Mouse (Mus musculus): ENCODE measurements around the gene Kcnj14. TPM values are rescaled to one million over a fixed set of nuclear protein-coding genes. Genes with fewer than 3 reads are reported as not detected.

Kcnj14 gene
- 1.2 and 1.3 TPM in 2 replicates for polyA plus RNA-seq (2012; rRNA removed)

GRCm38 (mm10) chr7:45824598-45824997, at the start of gene Kcnj14:
Gene Kcnj14, minus strand, starts transcription at chr7:45824782.

DNA sequence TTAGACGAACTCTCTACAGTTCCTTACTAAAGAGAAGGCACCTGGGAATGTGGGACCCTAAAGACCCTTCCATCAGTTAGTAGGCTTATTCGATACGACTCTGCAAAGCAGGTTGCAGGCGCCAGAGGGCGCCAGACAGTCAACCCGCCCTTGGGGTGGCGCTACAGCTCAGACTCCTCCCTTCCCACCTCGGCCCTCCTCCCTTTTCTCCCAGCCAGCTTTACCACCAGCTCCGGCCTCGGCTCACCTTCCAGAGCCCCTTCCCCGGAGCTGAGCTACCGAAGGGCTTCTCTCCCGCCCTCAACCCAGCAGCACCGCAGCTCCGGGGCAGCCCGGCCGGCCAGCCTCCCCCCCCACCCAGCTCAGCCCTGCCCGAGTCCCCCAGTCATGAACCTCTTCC, 48.0 kb upstream of the Kcnj14 start, which contains the start of gene Kdelr1:
Gene Kdelr1 (plus strand): TSS at position 149 of the 400 bp plus-strand sequence.

DNA sequence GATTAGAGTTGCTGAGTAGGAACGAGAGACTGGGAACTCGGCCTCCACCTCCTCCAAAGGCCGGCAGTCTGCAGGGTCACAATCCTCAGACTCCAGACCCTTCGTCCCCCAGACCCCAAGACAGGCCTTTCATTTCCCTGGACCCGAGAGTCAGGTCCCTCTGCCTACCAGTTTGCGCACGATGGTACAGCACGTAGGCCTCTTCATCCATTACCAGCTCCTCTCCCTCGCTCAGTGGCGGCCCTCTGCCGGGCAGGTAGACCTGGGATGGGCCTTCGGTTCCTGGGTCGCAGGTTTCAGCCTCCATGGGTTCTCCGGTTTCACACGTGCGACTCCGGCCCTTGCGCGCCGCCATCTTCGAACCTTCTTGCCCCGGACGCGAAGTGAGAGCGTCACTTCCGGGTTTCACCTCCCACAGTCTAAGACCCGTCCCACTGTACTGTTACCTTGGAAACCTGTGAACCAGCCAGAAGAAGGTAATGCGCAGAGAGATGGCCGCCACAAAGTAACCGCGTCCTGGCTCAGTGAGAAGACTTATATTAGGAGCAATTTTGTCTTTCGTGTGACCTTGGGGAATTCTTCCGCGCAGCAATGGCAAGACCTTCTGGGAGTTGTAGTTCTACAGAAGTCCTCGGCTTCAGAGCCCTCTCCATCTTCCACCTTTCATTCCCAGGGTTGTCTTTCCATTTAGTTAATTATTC, 6.0 kb upstream of the Kcnj14 start, which contains the start of gene Grwd1:
Gene Grwd1 (minus strand): TSS at position 518 of the 701 bp plus-strand sequence.

GRCm38 (mm10) chr7:45813787-45814779, 10.5 kb downstream of the Kcnj14 start, which contains the start of gene Cyth2:
Gene Cyth2, minus strand, starts transcription at chr7:45814581.

GRCm38 (mm10) chr7:45784524-45785372, 39.8 kb downstream of the Kcnj14 start, which contains the start of gene Sult2b1:
Gene Sult2b1, minus strand, starts transcription at chr7:45784669.

GRCm38 (mm10) chr7:45783511-45784091, 41.0 kb downstream of the Kcnj14 start, which contains the start of gene Lmtk3:
Gene Lmtk3, plus strand, starts transcription at chr7:45783738.

Other genes with a start within 250 kb of the Kcnj14 start
- gene Fgf21, start 209.3 kb downstream of the Kcnj14 start, polyA plus RNA-seq (2012; rRNA removed), result 0.07 TPM in 1 of 2 replicates, not detected in the other
- 0.01 and 0.04 TPM in 2 replicates for gene Fut1, start 207.5 kb downstream of the Kcnj14 start, polyA plus RNA-seq (2012; rRNA removed)
- gene Izumo1, start 203.0 kb downstream of the Kcnj14 start, polyA plus RNA-seq (2012; rRNA removed), result 0.20 and 0.22 TPM in 2 replicates
- gene Rasip1, start 197.3 kb downstream of the Kcnj14 start, polyA plus RNA-seq (2012; rRNA removed), result 7.7 and 8.8 TPM in 2 replicates
- gene Mamstr, start 184.8 kb downstream of the Kcnj14 start, polyA plus RNA-seq (2012; rRNA removed), result 2.8 and 5.1 TPM in 2 replicates
- gene Fut2, start 158.4 kb downstream of the Kcnj14 start, polyA plus RNA-seq (2012; rRNA removed), result 0.02 and 0.15 TPM in 2 replicates
- 0.64 and 0.94 TPM in 2 replicates for gene Ntn5, start 140.8 kb downstream of the Kcnj14 start, polyA plus RNA-seq (2012; rRNA removed)
- gene Sec1, start 130.4 kb downstream of the Kcnj14 start, polyA plus RNA-seq (2012; rRNA removed), result 1.3 and 2.3 TPM in 2 replicates
- gene Car11, start 124.9 kb downstream of the Kcnj14 start, polyA plus RNA-seq (2012; rRNA removed), result 22.0 and 26.1 TPM in 2 replicates
- 7.3 and 9.1 TPM in 2 replicates for gene Dbp, start 119.7 kb downstream of the Kcnj14 start, polyA plus RNA-seq (2012; rRNA removed)
- gene Rpl18, start 109.3 kb downstream of the Kcnj14 start, polyA plus RNA-seq (2012; rRNA removed), result 1,250 and 1,262 TPM in 2 replicates
- 25.3 and 27.1 TPM in 2 replicates for gene Sphk2, start 106.8 kb downstream of the Kcnj14 start, polyA plus RNA-seq (2012; rRNA removed)
- gene Fam83e, start 103.6 kb downstream of the Kcnj14 start, polyA plus RNA-seq (2012; rRNA removed), result 1.3 and 1.6 TPM in 2 replicates
- gene Spaca4, start 99.0 kb downstream of the Kcnj14 start, polyA plus RNA-seq (2012; rRNA removed), result not detected in 2 replicates
- gene Lmtk3, start 41.0 kb downstream of the Kcnj14 start, polyA plus RNA-seq (2012; rRNA removed), result 85.6 and 107 TPM in 2 replicates
- 0.56 and 0.88 TPM in 2 replicates for gene Sult2b1, start 40.1 kb downstream of the Kcnj14 start, polyA plus RNA-seq (2012; rRNA removed)
- gene Cyth2, start 10.2 kb downstream of the Kcnj14 start, polyA plus RNA-seq (2012; rRNA removed), result 155 and 323 TPM in 2 replicates
- gene Grwd1, start 6.2 kb upstream of the Kcnj14 start, polyA plus RNA-seq (2012; rRNA removed), result 28.4 and 31.1 TPM in 2 replicates
- 69.6 and 180 TPM in 2 replicates for gene Kdelr1, start 48.0 kb upstream of the Kcnj14 start, polyA plus RNA-seq (2012; rRNA removed)
- gene Grin2d, start 53.6 kb upstream of the Kcnj14 start, polyA plus RNA-seq (2012; rRNA removed), result 2.4 and 2.7 TPM in 2 replicates
- gene Syngr4, start 71.9 kb upstream of the Kcnj14 start, polyA plus RNA-seq (2012; rRNA removed), result 0.26 and 0.89 TPM in 2 replicates
- gene Tmem143, start 72.2 kb upstream of the Kcnj14 start, polyA plus RNA-seq (2012; rRNA removed), result 9.7 and 11.8 TPM in 2 replicates
- gene Emp3, start 96.6 kb upstream of the Kcnj14 start, polyA plus RNA-seq (2012; rRNA removed), result 13.4 and 29.4 TPM in 2 replicates
- 5.4 and 5.8 TPM in 2 replicates for gene Ccdc114, start 99.3 kb upstream of the Kcnj14 start, polyA plus RNA-seq (2012; rRNA removed)
- gene Abcc6, start 205.5 kb upstream of the Kcnj14 start, polyA plus RNA-seq (2012; rRNA removed), result 1.0 and 1.4 TPM in 2 replicates
- gene Nomo1, start 208.9 kb upstream of the Kcnj14 start, polyA plus RNA-seq (2012; rRNA removed), result 32.7 and 33.3 TPM in 2 replicates

Measured in central nervous system, embryonic 11.5 days (tissue).